Mouse (Mus musculus) liver, embryonic 12.5 days (tissue): ENCODE measurements around the gene Olfr1410. TPM values are rescaled to one million over a fixed set of nuclear protein-coding genes. Genes with fewer than 3 reads are reported as not detected.
A peak's percentile ranks its signal among the peaks of the same experiment; 100 is the strongest.

Experiments used
- ATAC-seq: fragments of 200-750 bp; cut with Nextera tagmentation; 2 replicates; pipeline ENCODE4 v1.8.0; 2017; ENCODE audit warnings: moderate number of reproducible peaks, mild to moderate bottlenecking, moderate library complexity
- H3K27ac ChIP-seq: fragments of 300-500 bp; sonication (generic); 2 replicates; pipeline ENCODE4 v1.5.1; 2016; ENCODE audit warnings: mild to moderate bottlenecking
- H3K27me3 ChIP-seq: fragments of 300-500 bp; sonication (generic); replicated peaks from 2 replicates; pipeline ENCODE4 v1.6.1; 2016; ENCODE audit warnings: mild to moderate bottlenecking, moderate library complexity
- H3K36me3 ChIP-seq: fragments of 300-500 bp; sonication (generic); 2 replicates; pipeline ENCODE4 v1.6.1; 2016; ENCODE audit warnings: mild to moderate bottlenecking, moderate library complexity
- H3K4me1 ChIP-seq: fragments of 300-500 bp; sonication (generic); 2 replicates; pipeline ENCODE4 v1.6.1; 2016
- H3K4me2 ChIP-seq: fragments of 300-500 bp; sonication (generic); 2 replicates; pipeline ENCODE4 v1.6.1; 2016; ENCODE audit warnings: mild to moderate bottlenecking, moderate library complexity
- H3K4me3 ChIP-seq: fragments of 300-500 bp; sonication (generic); 2 replicates; pipeline ENCODE4 v1.5.1; 2016; ENCODE audit warnings: mild to moderate bottlenecking, moderate library complexity
- H3K9ac ChIP-seq: fragments of 300-500 bp; sonication (generic); 2 replicates; pipeline ENCODE4 v1.6.1; 2016; ENCODE audit warnings: mild to moderate bottlenecking, moderate library complexity
- H3K9me3 ChIP-seq: fragments of 300-500 bp; sonication (generic); replicated peaks from 2 replicates; pipeline ENCODE4 v1.6.1; 2016; ENCODE audit warnings: mild to moderate bottlenecking, moderate library complexity
- WGBS: fragments of 180-500 bp; shearing (Covaris S2); methylation state at CpG from one replicate; pipeline ENCODE4 v1.1.7; 2016; ENCODE audit not compliant: insufficient replicate concordance; 5-methylcytosine and 5-hydroxymethylcytosine counted together
- polyA plus RNA-seq: library from polyadenylated mRNA; unstranded; fragments of >200 nt; fragmentation: Nextera tagmentation; extraction: Ambion mirVana; gene quantifications from 2 replicates; pipeline ENCODE4 v1.2.1, GENCODE M21; 2016

Gene Olfr1410
- polyA plus RNA-seq, 1 experiment from 2014 or later: not detected

GRCm38 (mm10) chr1:92643691-92644090 lies 38.1 kb downstream of the Olfr1410 start:
- H3K36me3 ChIP-seq: peaks cover 13% of the 10 kb centered on the region
- H3K27ac ChIP-seq: no peak overlapping the region
- peaks cover 5% of the 10 kb centered on the region for H3K27me3 ChIP-seq
- no peaks in the 10 kb centered on the region for H3K9me3 ChIP-seq
- 54% methylated on average over 4 of the region's 4 CpGs for WGBS
- no peak for ATAC-seq
- no peak overlapping the region for H3K9ac ChIP-seq
- peaks cover 41% of the 10 kb centered on the region for H3K4me1 ChIP-seq
- H3K4me2 ChIP-seq: no peak overlapping the region
- H3K4me3 ChIP-seq: no peak overlapping the region

- no peak overlapping the region for H3K4me3 ChIP-seq
- no peaks in the 10 kb centered on the region for H3K9me3 ChIP-seq
- H3K27me3 ChIP-seq: peaks cover 5% of the 10 kb centered on the region
- H3K9ac ChIP-seq: no peak overlapping the region
- 68% methylated on average over 5 of the region's 5 CpGs for WGBS
- peaks cover 1% of the 10 kb centered on the region for H3K36me3 ChIP-seq
- H3K4me1 ChIP-seq: peaks cover 40% of the 10 kb centered on the region
- no peak overlapping the region for H3K27ac ChIP-seq
- no peak for ATAC-seq
- no peak overlapping the region for H3K4me2 ChIP-seq
These were observed 39.3 kb downstream of the Olfr1410 start for GRCm38 (mm10) chr1:92644916-92645315.

DNA sequence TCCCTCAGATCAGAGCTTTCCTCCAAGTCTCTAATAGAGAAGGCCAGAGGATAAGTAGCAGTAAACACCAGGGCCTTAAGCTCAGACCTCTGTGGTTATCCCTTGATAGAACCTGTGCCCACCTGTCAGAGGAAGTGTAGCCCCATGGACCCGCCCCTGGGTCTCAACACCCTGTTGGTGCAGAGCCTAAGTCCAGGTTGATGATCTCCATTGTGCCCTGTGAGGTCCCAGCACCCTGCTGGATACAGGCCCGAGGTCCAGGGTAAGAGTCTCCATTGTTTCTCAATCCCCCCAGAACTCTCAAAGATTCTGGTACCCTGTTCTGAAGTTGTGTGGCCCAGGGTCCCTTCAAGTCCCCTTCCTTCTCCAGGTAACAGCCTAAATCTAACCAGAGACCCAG lies 40.5 kb downstream of the Olfr1410 start:
- H3K27ac ChIP-seq: no peak overlapping the region
- H3K9me3 ChIP-seq: no peaks in the 10 kb centered on the region
- peaks cover 28% of the 10 kb centered on the region for H3K4me1 ChIP-seq
- H3K36me3 ChIP-seq: no peaks in the 10 kb centered on the region
- WGBS: 47% methylated on average over 2 of the region's 2 CpGs
- ATAC-seq: no peak
- H3K27me3 ChIP-seq: peaks cover 5% of the 10 kb centered on the region
- no peak overlapping the region for H3K4me2 ChIP-seq
- H3K4me3 ChIP-seq: no peak overlapping the region
- H3K9ac ChIP-seq: no peak overlapping the region

- no peaks in the 10 kb centered on the region for H3K36me3 ChIP-seq
- H3K4me1 ChIP-seq: peaks cover 27% of the 10 kb centered on the region
- 64% methylated on average over 7 of the region's 7 CpGs for WGBS
- no peaks in the 10 kb centered on the region for H3K9me3 ChIP-seq
- H3K9ac ChIP-seq: no peak overlapping the region
- H3K27me3 ChIP-seq: peaks cover 5% of the 10 kb centered on the region
- no peak overlapping the region for H3K4me2 ChIP-seq
- no peak for ATAC-seq
- H3K27ac ChIP-seq: no peak overlapping the region
- no peak overlapping the region for H3K4me3 ChIP-seq
These were observed 41.0 kb downstream of the Olfr1410 start for GRCm38 (mm10) chr1:92646601-92647000.

GRCm38 (mm10) chr1:92647026-92647425 lies 41.4 kb downstream of the Olfr1410 start:
- Histone ChIP-seq H3K36me3 (no peaks in the 10 kb centered on the region), H3K9ac (no peak overlapping the region), H3K27ac (no peak overlapping the region), H3K4me1 (peaks cover 24% of the 10 kb centered on the region), H3K4me3 (no peak overlapping the region), H3K9me3 (no peaks in the 10 kb centered on the region), H3K27me3 (peaks cover 5% of the 10 kb centered on the region), H3K4me2 (no peak overlapping the region)
- 43% methylated on average over 4 of the region's 4 CpGs for WGBS
- ATAC-seq: no peak

DNA sequence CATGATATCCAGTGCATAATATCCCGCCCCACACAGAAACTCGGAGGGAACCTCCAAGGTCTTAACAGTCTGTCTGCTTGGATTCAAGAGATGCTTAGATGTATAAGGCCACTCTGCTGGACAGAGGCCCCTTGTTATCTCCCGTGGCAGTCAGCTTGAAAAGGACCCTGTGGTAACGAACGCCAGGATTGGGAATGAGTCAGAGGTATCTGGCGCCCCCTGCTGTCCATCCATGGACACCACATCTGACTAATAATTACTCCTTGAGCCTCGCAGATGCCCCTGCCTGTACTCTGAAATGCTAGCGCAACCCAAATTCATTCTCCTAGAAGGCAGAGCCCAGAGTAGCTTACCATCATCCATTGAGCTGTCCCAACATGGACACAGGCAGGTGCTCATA lies 42.2 kb downstream of the Olfr1410 start:
- no peak overlapping the region for H3K4me3 ChIP-seq
- H3K9ac ChIP-seq: no peak overlapping the region
- WGBS: 6% methylated on average over 8 of the region's 8 CpGs
- H3K27me3 ChIP-seq: peaks cover 5% of the 10 kb centered on the region
- H3K36me3 ChIP-seq: no peaks in the 10 kb centered on the region
- H3K27ac ChIP-seq: no peak overlapping the region
- no peaks in the 10 kb centered on the region for H3K9me3 ChIP-seq
- ATAC-seq: 0 out of 2 replicates have a peak, but pooled peaks have one; percentile 32
- peak overlapping the region; percentile 49 for H3K4me2 ChIP-seq
- H3K4me1 ChIP-seq: peaks cover 18% of the 10 kb centered on the region

DNA sequence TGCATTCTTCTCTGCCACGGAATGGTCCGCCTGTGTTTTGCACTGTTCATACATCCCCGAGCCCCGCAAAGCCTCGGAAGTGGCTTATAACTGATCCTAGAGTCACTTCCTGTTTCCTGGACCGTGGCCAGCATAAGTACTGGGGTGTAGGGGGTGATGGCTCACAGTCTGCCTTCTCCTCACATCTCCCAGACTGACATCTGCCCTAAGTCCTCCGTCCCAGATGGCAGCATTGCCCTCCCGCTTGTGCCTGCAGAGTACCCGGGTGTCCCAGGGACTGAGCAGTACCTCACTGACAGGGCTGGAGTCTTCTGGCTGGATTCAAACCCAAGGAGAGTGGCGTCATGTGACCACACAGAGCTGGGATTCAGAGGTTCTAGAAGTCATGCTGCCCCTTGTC lies 42.6 kb downstream of the Olfr1410 start:
- ATAC-seq: peak; percentile 28; the same call in 1 of the 2 replicates
- Histone ChIP-seq H3K36me3 (no peaks in the 10 kb centered on the region), H3K9ac (no peak overlapping the region), H3K9me3 (no peaks in the 10 kb centered on the region), H3K27ac (no peak overlapping the region), H3K4me2 (peak overlapping the region; percentile 49), H3K4me3 (no peak overlapping the region), H3K4me1 (peaks cover 18% of the 10 kb centered on the region), H3K27me3 (peaks cover 5% of the 10 kb centered on the region)
- 22% methylated on average over 10 of the region's 10 CpGs for WGBS

DNA sequence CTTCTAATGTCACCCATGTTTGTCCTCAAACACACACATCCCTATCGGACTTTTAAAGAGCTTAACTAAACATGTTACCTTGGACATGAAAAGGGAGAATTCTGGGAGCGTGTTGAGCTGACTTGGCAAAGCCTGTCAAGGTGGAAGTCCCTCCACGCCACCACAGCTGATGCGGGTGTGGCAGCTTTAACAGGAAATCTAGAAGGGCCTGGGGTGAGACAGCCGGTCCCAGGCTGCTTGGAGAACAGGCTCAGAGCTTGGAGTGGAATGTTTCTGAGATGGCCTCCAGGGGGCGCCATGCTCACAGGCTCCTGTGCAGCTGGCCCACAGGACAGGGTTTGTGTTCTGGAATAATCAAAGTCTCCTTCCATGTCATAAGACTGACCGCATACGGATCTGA lies 43.1 kb downstream of the Olfr1410 start, which contains the start of gene Otos:
Gene Otos, minus strand, starts transcription at position 169 of the 400 bp plus-strand sequence.
- H3K4me1 ChIP-seq: peaks cover 14% of the 10 kb centered on the region
- no peak within 1 kb of the TSS for H3K4me3 ChIP-seq
- no peaks in the 10 kb centered on the region for H3K9me3 ChIP-seq
- no peak; the same call in 1 of the 2 replicates for ATAC-seq
- H3K4me2 ChIP-seq: peak within 1 kb of the TSS; percentile 49
- H3K36me3 ChIP-seq: no peaks in the 10 kb centered on the region
- no peak within 1 kb of the TSS for H3K27ac ChIP-seq
- 18% methylated on average over 8 of the region's 8 CpGs for WGBS
- H3K9ac ChIP-seq: no peak within 1 kb of the TSS
- peaks cover 5% of the 10 kb centered on the region for H3K27me3 ChIP-seq

DNA sequence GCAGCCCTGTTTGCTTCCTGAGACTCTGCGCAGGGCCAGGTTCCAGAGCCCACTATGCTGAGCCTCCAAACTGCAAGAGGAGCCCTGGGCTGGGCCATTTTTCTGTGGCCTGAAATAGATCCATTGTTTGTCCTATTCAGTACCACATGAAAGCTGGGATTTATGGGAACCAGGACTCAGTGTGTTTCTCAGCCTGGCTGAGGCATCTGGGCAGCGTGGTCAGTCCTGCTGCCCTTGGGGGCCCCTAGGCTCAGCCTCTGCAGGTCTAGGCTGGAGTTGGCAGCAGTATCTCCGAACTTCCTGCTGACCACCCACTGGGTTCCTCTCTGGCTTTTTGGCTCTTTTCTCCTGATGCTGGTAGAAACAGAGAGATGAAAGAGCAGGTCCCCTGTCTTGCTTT lies 45.9 kb downstream of the Olfr1410 start:
- 52% methylated on average over 3 of the region's 3 CpGs for WGBS

DNA sequence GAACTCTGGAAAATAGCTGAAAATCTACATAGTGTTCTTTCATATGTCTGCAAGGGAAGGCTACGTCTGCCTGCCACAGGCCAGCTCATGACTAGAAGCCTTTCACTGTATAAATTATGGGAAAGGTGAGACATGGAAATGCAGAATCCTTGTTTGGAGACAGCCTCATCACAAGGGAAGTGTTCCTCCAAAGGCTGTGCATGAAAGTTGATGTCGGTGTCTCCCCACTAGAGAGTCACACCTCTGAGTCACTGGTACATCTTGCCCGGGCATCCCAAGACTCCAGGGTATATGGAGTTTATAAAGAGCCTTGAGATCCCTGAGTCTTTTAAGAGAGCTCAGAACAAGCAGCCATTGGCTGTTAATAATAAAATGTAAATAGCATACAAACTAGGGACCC lies 47.6 kb downstream of the Olfr1410 start:
- 74% methylated on average over 3 of the region's 3 CpGs for WGBS
- Histone ChIP-seq H3K4me3 (no peak overlapping the region), H3K27me3 (peaks cover 13% of the 10 kb centered on the region; the same call in 1 of the 2 replicates), H3K9ac (no peak overlapping the region), H3K27ac (no peak overlapping the region), H3K4me1 (peaks cover 5% of the 10 kb centered on the region), H3K9me3 (no peaks in the 10 kb centered on the region), H3K36me3 (no peaks in the 10 kb centered on the region), H3K4me2 (no peak overlapping the region)
- ATAC-seq: no peak

More for the DNA sequence above, 45.9 kb downstream of the Olfr1410 start:
- Histone ChIP-seq H3K36me3 (no peaks in the 10 kb centered on the region), H3K4me1 (peaks cover 11% of the 10 kb centered on the region), H3K9ac (no peak overlapping the region), H3K27ac (no peak overlapping the region), H3K4me3 (no peak overlapping the region), H3K27me3 (0 out of 2 replicates have a peak, but pooled peaks cover 8% of the 10 kb centered on the region), H3K9me3 (no peaks in the 10 kb centered on the region), H3K4me2 (no peak overlapping the region)
- ATAC-seq: no peak

GRCm38 (mm10) chr1:92654676-92655075 lies 49.1 kb downstream of the Olfr1410 start:
- 35% methylated on average over 2 of the region's 2 CpGs for WGBS
- Histone ChIP-seq H3K9ac (no peak overlapping the region), H3K27ac (no peak overlapping the region), H3K9me3 (no peaks in the 10 kb centered on the region), H3K4me3 (no peak overlapping the region), H3K4me1 (no peaks in the 10 kb centered on the region), H3K4me2 (no peak overlapping the region), H3K27me3 (peaks cover 13% of the 10 kb centered on the region; the same call in 1 of the 2 replicates), H3K36me3 (no peaks in the 10 kb centered on the region)
- ATAC-seq: no peak

DNA sequence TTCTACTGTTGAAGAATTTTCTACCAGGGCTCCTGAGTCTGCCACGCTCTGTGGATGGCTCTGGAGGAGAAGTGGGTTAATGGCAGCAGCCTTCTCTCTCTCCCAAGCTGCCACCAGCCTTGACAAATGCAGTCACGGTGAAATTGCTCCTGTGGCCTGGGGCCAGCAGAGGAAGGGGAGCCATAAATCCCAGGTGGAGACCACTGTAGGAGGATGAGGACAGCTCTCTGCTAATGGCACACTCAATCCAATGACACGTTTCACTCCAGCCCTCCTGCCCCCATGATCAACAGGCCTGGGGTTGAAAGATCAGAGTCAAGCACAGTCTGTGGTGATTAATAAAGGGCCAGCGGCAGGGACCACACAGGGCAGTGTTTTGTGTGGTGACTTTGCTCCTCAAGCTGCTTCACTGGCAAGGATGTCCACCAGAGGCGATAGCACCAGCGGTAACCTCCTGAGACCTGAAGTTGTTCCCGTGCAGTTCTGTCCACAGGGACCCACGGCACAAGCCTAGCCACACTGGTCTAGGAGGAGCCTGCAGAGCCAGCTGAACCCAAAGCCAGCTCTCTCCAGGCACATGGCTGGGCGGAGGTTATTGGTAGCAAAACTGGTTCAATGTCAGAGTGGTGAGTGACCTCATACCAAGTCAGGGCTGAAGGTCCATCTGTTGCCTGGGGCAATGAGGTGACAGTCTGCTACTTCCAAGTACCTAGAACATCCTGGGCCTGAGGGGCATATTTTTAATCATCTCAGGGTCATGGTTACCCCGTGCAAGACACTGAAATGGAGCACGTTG lies 51.6 kb downstream of the Olfr1410 start:
- ATAC-seq: no peak
- Histone ChIP-seq H3K4me2 (no peak overlapping the region), H3K9ac (no peak overlapping the region), H3K27me3 (peaks cover 13% of the 10 kb centered on the region; the same call in 1 of the 2 replicates), H3K36me3 (no peaks in the 10 kb centered on the region), H3K4me3 (no peak overlapping the region), H3K9me3 (no peaks in the 10 kb centered on the region), H3K4me1 (no peaks in the 10 kb centered on the region), H3K27ac (no peak overlapping the region)
- 69% methylated on average over 11 of the region's 11 CpGs for WGBS
